Mouse (Mus musculus) forebrain, embryonic 11.5 days (tissue): ENCODE results near the gene Gpr65. TPM values are rescaled to one million over a fixed set of nuclear protein-coding genes. Genes with fewer than 3 reads are reported as not detected.

ENCODE experiments used
- ATAC-seq: fragments of 200-750 bp; cut with Nextera tagmentation; replicated peaks from 2 replicates; pipeline ENCODE4 v1.8.0; 2017; ENCODE audit warnings: moderate TSS enrichment; ENCODE audit not compliant: low FRiP score
- DNase-seq: peaks from one replicate; pipeline ENCODE4 v3.0.0-alpha.2; 2017; ENCODE audit warnings: low spot score
- H3K27ac ChIP-seq: fragments of 300-500 bp; sonication (generic); 2 replicates; pipeline ENCODE4 v1.5.1; 2014; ENCODE audit warnings: low read depth, low read length
- H3K27me3 ChIP-seq: fragments of 300-500 bp; sonication (generic); 2 replicates; pipeline ENCODE4 v1.6.1; 2014; ENCODE audit warnings: mild to moderate bottlenecking, low read length, mixed read lengths; ENCODE audit not compliant: control insufficient read depth, insufficient read depth
- H3K36me3 ChIP-seq: fragments of 300-500 bp; sonication (generic); 2 replicates; pipeline ENCODE4 v1.6.1; 2014; ENCODE audit warnings: mild to moderate bottlenecking, low read length, moderate library complexity, mixed read lengths; ENCODE audit not compliant: control insufficient read depth, insufficient read depth
- H3K4me1 ChIP-seq: fragments of 300-500 bp; sonication (generic); replicated peaks from 2 replicates; pipeline ENCODE4 v1.6.1; 2014; ENCODE audit warnings: low read length, mixed read lengths; ENCODE audit not compliant: control insufficient read depth, insufficient read depth
- H3K4me2 ChIP-seq: fragments of 300-500 bp; sonication (generic); 2 replicates; pipeline ENCODE4 v1.6.1; 2014; ENCODE audit warnings: low read depth, mild to moderate bottlenecking, low read length, moderate library complexity, mixed read lengths; ENCODE audit not compliant: severe bottlenecking
- H3K4me3 ChIP-seq: fragments of 300-500 bp; sonication (generic); 2 replicates; pipeline ENCODE4 v1.5.1; 2014; ENCODE audit warnings: low read depth, low read length
- H3K9ac ChIP-seq: fragments of 300-500 bp; sonication (generic); 2 replicates; pipeline ENCODE4 v1.6.1; 2014; ENCODE audit warnings: low read length
- H3K9me3 ChIP-seq: fragments of 300-500 bp; sonication (generic); 2 replicates; pipeline ENCODE4 v1.6.1; 2016; ENCODE audit warnings: low read length, mixed read lengths; ENCODE audit not compliant: control insufficient read depth
- WGBS: fragments of 180-500 bp; shearing (Covaris S2); extraction: QIAGEN DNeasy Blood & Tissue Kit; methylation state at CpG from one replicate; pipeline ENCODE4 v1.1.7; 2014; 5-methylcytosine and 5-hydroxymethylcytosine counted together
- polyA plus RNA-seq: library from polyadenylated mRNA; unstranded; fragments of >200 nt; fragmentation: Nextera tagmentation; extraction: Ambion mirVana; gene quantifications from 2 replicates; pipeline ENCODE4 v1.2.1, GENCODE M21; 2014

Gene Gpr65
- polyA plus RNA-seq, 1 experiment from 2014 or later, result 0.20 TPM

- no peaks in the 10 kb centered on the region for H3K9me3 ChIP-seq
- no peak overlapping the region for H3K4me2 ChIP-seq
- H3K27ac ChIP-seq, result no peak overlapping the region
- ATAC-seq (no peak), DNase-seq (no peak)
- no peaks in the 10 kb centered on the region for H3K27me3 ChIP-seq
- no peak overlapping the region for H3K4me3 ChIP-seq
- no peaks in the 10 kb centered on the region for H3K36me3 ChIP-seq
- 64% methylated on average over 12 of the region's 12 CpGs for WGBS
- H3K4me1 ChIP-seq, result 0 out of 2 replicates have a peak, but pooled peaks cover 1% of the 10 kb centered on the region
- H3K9ac ChIP-seq, result no peak overlapping the region
Measured at GRCm38 (mm10) chr12:98270810-98271566, 2.6 kb downstream of the Gpr65 start.

- 62% methylated on average over 7 of the region's 7 CpGs for WGBS
- Histone ChIP-seq H3K9me3 (no peaks in the 10 kb centered on the region), H3K9ac (no peak overlapping the region), H3K4me2 (no peak overlapping the region), H3K4me3 (no peak overlapping the region), H3K27me3 (no peaks in the 10 kb centered on the region), H3K27ac (no peak overlapping the region), H3K4me1 (0 out of 2 replicates have a peak, but pooled peaks cover 1% of the 10 kb centered on the region), H3K36me3 (no peaks in the 10 kb centered on the region)
- DNase-seq, result no peak
- ATAC-seq, result no peak
Measured at GRCm38 (mm10) chr12:98272433-98272832, 4.0 kb downstream of the Gpr65 start.

- Histone ChIP-seq H3K9ac (no peak overlapping the region), H3K36me3 (no peaks in the 10 kb centered on the region), H3K4me3 (no peak overlapping the region), H3K27ac (no peak overlapping the region), H3K4me1 (no peaks in the 10 kb centered on the region), H3K4me2 (no peak overlapping the region), H3K27me3 (no peaks in the 10 kb centered on the region), H3K9me3 (no peaks in the 10 kb centered on the region; the same call in 1 of the 2 replicates)
- 0 out of 2 replicates have a peak, but pooled peaks have one; percentile 60 for ATAC-seq
- WGBS, result 34% methylated on average over 5 of the region's 5 CpGs
- DNase-seq, result peak; percentile 74
Measured at GRCm38 (mm10) chr12:98280530-98280929, 12.1 kb downstream of the Gpr65 start.

- no peak for ATAC-seq
- no peaks in the 10 kb centered on the region for H3K27me3 ChIP-seq
- H3K4me3 ChIP-seq, result no peak overlapping the region
- no peak for DNase-seq
- WGBS, result 77% methylated on average over 8 of the region's 8 CpGs
- H3K9ac ChIP-seq, result no peak overlapping the region
- H3K9me3 ChIP-seq, result no peaks in the 10 kb centered on the region; the same call in 1 of the 2 replicates
- no peaks in the 10 kb centered on the region for H3K36me3 ChIP-seq
- no peaks in the 10 kb centered on the region for H3K4me1 ChIP-seq
- H3K4me2 ChIP-seq, result no peak overlapping the region
- H3K27ac ChIP-seq, result no peak overlapping the region
Measured at GRCm38 (mm10) chr12:98280996-98281395, 12.6 kb downstream of the Gpr65 start.

- DNase-seq, result no peak
- H3K27ac ChIP-seq, result no peak overlapping the region
- no peaks in the 10 kb centered on the region for H3K4me1 ChIP-seq
- no peak overlapping the region for H3K4me3 ChIP-seq
- no peaks in the 10 kb centered on the region for H3K36me3 ChIP-seq
- no peak overlapping the region for H3K9ac ChIP-seq
- no peak overlapping the region for H3K4me2 ChIP-seq
- no peak for ATAC-seq
- no peaks in the 10 kb centered on the region for H3K27me3 ChIP-seq
- WGBS, result 83% methylated on average over 14 of the region's 14 CpGs
- H3K9me3 ChIP-seq, result no peaks in the 10 kb centered on the region; the same call in 1 of the 2 replicates
Measured at GRCm38 (mm10) chr12:98282776-98283486, 14.5 kb downstream of the Gpr65 start.

GRCm38 (mm10) chr12:98283487-98283860, 15.0 kb downstream of the Gpr65 start:
- no peaks in the 10 kb centered on the region; the same call in 1 of the 2 replicates for H3K9me3 ChIP-seq
- WGBS, result 77% methylated on average over 3 of the region's 3 CpGs
- DNase-seq (no peak), ATAC-seq (no peak)
- no peak overlapping the region for H3K4me2 ChIP-seq
- no peaks in the 10 kb centered on the region for H3K4me1 ChIP-seq
- no peak overlapping the region for H3K9ac ChIP-seq
- H3K27ac ChIP-seq, result no peak overlapping the region
- no peak overlapping the region for H3K4me3 ChIP-seq
- no peaks in the 10 kb centered on the region for H3K36me3 ChIP-seq
- no peaks in the 10 kb centered on the region for H3K27me3 ChIP-seq

- ATAC-seq (no peak), DNase-seq (no peak)
- Histone ChIP-seq H3K9ac (no peak overlapping the region), H3K9me3 (no peaks in the 10 kb centered on the region; the same call in 1 of the 2 replicates), H3K27ac (no peak overlapping the region), H3K4me1 (no peaks in the 10 kb centered on the region), H3K4me3 (no peak overlapping the region), H3K27me3 (no peaks in the 10 kb centered on the region), H3K36me3 (no peaks in the 10 kb centered on the region), H3K4me2 (no peak overlapping the region)
- 87% methylated on average over 3 of the region's 3 CpGs for WGBS
Measured at GRCm38 (mm10) chr12:98284477-98284876, 16.0 kb downstream of the Gpr65 start.

GRCm38 (mm10) chr12:98290475-98290874, 22.0 kb downstream of the Gpr65 start:
- 87% methylated on average over 3 of the region's 3 CpGs for WGBS
- ATAC-seq (no peak), DNase-seq (no peak)
- H3K27me3 ChIP-seq, result no peaks in the 10 kb centered on the region
- H3K27ac ChIP-seq, result no peak overlapping the region
- H3K4me3 ChIP-seq, result no peak overlapping the region
- no peaks in the 10 kb centered on the region; the same call in 1 of the 2 replicates for H3K9me3 ChIP-seq
- no peaks in the 10 kb centered on the region for H3K36me3 ChIP-seq
- H3K4me2 ChIP-seq, result no peak overlapping the region
- H3K9ac ChIP-seq, result no peak overlapping the region
- H3K4me1 ChIP-seq, result no peaks in the 10 kb centered on the region
